Mouse (Mus musculus): ENCODE measurements around the gene Rad23a.

DNA sequence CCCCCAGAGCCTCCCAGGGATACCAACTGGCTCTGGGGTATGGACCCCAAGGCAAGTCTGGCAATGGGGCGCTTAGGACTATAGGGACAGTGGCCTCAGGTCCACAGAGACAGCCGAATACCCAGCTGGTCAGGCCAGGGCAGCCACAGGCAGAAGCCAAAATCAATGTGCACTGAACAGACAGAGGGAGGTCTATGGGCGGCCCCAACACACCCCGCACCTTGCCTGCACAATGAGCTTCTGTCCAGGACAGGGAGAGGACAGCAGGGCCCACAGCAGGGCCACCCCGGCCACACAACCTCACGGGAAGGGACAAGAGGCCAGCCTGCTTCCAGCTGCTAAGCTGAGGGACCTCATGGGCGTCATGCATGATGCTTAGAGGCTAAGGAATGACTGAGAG is 46.0 kb downstream of the Rad23a start:
- TF ChIP-seq HCFC1 (IDR thresholded peaks at IDR 0.05; ENCODE audit: borderline replicate concordance, insufficient read depth, low read length) (no peak), ZNF384 (IDR thresholded peaks at IDR 0.05; ENCODE audit: low read depth, low read length) (no peak), MAFK (IDR thresholded peaks at IDR 0.05; ENCODE audit: insufficient read depth, low read depth, low read length) (no peak)

Data from ES-E14 (cell line).